Mouse (Mus musculus): ENCODE data around the gene Tex12.

Gene Tex12

GRCm38 (mm10) chr9:50555094-50555446 is 6.1 kb downstream of the Tex12 start, which contains the start of gene Bco2:
TSS of gene Bco2 (minus strand) at chr9:50555181.
- DNase-seq, result peak; percentile 61

GRCm38 (mm10) chr9:50554241-50555093 is 6.7 kb downstream of the Tex12 start, which contains the start of gene Il18:
TSS of gene Il18 (plus strand) at chr9:50554827.
- peak; percentile 34 for DNase-seq

GRCm38 (mm10) chr9:50553547-50553946 is 7.6 kb downstream of the Tex12 start:
- DNase-seq, result no peak

DNA sequence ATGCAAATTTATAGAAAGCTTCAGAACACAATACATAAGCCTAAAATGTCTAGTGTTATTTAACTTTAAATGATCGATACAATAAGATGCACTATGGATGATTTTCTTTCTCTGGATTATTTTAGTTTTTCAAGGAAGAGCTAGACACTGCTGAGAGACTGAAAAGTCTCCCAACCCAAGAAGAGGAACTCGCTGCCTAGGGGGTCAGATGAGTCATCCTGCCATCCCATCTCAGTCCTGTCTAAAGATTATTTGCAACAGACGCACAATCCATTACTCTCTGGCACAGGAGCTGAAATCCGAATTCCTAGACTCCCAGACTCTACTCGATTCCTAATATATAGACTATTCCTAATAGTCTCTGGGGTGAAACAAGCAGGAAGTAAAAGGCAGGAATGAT is 8.9 kb downstream of the Tex12 start:
- no peak for DNase-seq

DNA sequence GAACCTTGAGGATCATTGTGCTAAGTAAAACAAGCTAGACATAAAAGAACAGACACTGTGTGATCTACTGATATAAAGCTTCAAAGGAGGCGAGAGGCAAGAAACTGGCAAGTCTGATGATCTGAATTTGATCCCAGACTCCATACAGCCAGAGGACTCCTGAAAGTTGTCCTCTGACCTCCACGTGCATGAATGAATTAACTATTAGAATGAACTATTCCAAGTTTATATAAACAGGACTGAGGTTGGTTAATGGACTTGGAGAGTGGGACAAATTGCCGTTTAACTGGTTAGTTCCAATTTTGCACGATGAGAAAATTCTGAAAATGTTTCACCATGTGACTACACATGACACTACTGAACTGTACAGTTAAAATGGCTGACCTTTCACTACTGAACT is 12.2 kb downstream of the Tex12 start:
- no peak for DNase-seq

GRCm38 (mm10) chr9:50547859-50548478 is 13.2 kb downstream of the Tex12 start:
- no peak for DNase-seq

DNA sequence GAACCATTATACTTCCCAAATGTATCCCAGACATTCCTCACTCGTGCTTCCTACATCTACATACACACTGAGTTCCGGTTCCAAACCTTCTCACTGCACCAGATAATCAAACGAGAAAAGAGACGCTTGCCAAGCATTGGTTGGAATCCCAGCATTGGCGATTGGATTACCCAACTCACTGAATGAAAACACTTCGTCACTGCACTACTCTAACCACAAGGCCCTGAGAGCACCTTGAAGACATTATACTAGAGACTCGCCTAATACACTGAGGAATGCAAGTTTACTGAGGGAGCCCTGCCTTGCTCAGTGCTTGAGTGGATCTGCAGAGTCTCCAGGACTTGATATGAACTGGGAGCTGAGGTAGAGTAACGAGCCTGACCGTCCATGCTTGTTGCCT is 18.7 kb downstream of the Tex12 start:
- no peak for DNase-seq

- no peak for DNase-seq
Observed at GRCm38 (mm10) chr9:50540170-50540569, 21.0 kb downstream of the Tex12 start.

DNA sequence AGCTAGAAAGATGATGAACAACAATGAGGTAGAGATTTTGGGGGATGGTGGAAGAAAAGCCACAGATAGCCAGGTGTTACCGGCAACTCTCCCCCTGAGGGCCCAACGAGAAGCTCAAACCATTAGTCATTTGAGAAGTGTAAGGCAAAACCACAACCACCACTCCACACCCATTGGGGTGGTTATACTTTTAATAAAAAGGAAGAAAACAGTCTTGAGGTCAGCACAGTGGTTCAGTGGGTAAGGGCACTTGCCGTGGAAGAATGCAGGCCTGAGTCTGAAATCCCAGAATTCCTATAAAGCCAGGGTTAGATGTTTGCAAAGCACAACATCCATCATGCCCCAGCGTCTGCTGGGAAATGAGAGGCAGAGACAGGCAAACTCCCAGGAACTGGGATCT is 23.8 kb downstream of the Tex12 start:
- no peak for DNase-seq

DNA sequence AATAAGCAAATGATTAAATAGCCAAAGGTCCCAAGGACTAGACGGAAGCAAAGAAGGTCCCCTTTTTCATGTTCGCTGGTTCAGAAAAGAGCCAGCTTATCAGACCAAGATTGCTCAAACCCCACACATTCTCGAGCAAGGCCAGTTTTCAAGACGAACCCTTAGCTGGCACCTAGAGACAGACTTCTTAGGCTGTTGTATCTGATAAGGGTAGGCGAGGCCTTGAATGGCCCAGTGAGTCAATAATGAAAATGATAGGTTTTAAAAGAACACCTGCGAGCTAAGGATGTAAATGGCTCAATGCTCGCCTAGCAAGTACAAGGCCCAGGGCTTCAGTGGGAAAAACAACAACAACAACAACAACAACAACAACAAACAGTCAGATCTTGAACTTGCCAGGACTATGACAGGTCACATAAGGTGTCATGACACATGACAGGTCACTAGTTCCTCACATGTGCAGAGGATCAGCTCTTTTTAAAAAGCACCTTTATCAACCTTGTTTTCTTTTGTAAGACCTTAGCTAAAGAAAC is 24.5 kb downstream of the Tex12 start:
- DNase-seq, result no peak

DNA sequence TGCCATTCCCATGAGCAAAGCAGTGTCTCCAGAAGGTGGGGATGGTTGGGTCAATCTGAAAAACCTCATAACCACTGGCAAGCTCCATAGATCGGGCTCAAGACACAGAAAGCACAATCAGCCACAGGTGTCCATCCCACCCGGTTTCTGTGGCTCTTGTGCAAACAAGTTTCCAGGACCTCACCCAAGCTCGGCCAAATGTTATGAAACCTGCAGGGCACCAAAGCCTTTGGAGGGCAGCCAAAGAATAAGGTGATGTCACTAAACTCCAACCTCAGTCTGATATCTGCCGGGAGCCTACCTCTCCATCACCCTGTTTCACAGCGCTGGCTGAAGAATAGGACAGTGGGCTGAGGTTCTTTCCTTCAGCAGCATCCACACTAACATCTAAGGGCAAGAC is 25.2 kb downstream of the Tex12 start:
- DNase-seq, result no peak

- DNase-seq, result no peak
Observed at GRCm38 (mm10) chr9:50533791-50534190, 27.3 kb downstream of the Tex12 start.

DNA sequence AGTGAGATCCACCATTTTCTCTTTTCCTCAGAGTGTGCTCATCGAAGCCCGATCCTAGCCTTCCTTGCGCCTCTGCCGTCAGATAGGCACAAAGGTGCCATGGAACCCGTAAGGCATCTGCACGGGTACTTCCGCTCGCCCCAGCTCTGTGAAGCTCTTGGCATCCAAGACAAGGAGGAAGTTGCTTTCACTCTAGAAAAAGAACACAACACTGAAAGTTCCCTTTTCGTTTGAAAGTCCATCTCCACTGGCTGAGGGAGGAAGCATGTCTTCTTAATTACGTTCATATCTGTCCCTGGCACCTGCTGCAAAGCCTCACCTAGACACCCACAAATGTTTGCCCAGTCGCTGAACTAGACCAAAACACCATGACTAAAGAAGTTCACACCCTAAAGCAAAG is 27.8 kb downstream of the Tex12 start:
- no peak for DNase-seq

- no peak for DNase-seq
Observed at GRCm38 (mm10) chr9:50530890-50531289, 30.2 kb downstream of the Tex12 start.

DNA sequence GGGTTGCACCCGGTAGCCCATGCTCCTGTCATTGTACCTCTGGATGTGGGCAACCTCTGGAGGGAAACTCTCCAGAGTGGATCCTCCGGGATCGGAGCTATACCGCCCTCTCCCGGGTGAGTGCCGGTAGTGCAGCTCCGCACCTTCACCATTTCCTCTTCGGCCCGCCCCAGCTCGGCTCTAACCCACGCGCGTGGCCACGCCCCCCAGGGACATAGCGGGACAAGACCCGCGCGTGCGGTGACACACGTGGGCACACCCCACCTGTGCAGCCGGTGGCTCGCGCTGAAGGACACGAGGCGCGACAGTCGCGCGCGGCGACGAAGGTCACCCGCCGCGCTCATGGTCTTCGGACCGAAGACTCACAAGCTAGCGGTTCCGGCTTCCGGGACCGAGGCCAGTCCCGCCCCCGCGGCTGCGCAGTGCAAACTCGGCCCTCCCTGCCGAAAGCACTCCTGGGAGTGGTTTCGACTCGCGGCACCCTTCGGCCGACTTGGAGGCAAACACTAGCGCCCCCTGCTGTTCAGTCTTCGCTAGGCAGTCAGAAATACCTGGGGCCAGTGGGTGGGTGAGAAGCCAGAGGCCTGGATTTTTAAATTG is 32.7 kb downstream of the Tex12 start, which contains the start of gene Pts:
Gene Pts, minus strand, starts transcription at position 432 of the 600 bp plus-strand sequence.
- DNase-seq, result peak; percentile 96

DNA sequence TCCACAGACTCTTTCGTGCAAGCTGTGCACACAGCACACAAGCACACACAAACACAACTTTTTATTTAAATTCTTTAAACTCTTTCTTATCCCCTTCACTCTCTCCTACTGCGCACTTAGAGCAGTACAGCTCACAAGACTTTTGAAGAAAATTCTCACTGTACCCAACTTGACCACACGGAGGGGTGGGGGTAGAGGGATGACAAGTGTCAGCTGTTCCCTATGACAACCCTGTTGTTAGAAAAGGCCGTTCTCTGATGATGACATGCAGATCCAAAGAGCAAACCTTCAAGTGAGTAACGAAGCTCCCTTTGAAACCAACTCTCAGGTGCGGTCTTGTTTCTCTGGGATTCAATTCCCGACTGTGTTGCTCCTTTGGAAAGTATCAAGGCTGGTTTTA is 33.3 kb downstream of the Tex12 start:
- DNase-seq, result no peak

DNA sequence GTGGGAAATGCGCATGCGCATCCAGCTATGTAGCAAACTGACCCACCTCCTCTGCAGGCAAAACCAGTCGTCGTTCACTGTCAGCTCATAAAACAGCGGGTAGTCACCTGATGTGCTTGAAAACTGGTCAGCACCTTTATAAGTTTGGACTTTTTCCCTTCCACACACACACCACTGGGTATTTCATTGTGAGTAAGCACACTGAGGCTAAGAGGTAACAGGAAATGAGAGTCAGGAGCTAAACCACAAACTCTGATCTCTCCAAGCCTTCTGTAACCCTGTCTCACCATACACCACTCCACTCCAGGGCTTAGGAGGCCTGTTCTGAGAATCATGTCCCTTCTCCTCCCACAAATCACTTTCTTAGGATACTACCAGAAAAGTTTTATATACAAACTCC is 35.5 kb downstream of the Tex12 start:
- no peak for DNase-seq

- DNase-seq, result no peak
Observed at GRCm38 (mm10) chr9:50524936-50525335, 36.2 kb downstream of the Tex12 start.

DNA sequence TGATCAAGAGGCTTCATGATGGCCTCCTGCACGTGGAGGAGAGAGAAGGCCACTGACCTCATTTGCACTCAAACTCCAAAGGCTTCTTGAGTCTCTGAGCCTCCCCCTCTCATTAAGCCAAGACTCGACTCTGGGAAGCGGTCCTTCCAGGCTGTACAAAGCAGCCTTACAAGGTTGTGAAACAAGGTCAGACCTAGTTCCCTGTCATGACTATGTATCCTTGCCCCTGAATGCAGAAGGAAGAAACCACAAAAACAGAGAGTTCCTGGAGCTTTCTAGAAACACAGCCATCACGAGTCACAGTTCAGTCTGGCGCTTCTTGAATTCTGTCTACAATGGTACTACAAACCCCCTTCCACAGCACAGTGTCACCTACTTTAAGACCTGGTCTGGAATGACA is 38.6 kb downstream of the Tex12 start:
- DNase-seq, result no peak

GRCm38 (mm10) chr9:50521562-50521961 is 39.6 kb downstream of the Tex12 start:
- no peak for DNase-seq

- no peak for DNase-seq
Observed at GRCm38 (mm10) chr9:50520748-50521147, 40.4 kb downstream of the Tex12 start.

- DNase-seq, result no peak
Observed at GRCm38 (mm10) chr9:50518781-50519180, 42.3 kb downstream of the Tex12 start.

DNA sequence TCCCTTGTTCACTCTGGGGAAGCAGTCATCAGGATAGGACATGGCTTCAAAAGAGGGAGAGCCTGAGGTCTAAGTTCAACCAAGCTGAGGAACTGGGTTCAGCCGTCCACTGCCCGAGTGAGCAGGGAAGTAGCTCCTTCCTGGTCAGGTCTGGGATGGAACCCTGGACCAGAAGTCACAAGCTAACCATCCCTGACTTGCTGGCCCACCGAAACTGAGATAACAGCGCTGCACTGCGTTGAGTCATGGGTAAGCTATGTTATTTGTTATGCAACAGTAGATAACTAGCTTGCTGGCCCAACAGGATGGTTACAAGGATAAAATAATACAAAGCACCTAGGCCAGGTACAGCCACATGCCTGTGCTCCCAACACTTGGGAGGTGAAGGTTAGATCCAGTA is 45.7 kb downstream of the Tex12 start:
- no peak for DNase-seq

- DNase-seq, result no peak
Observed at GRCm38 (mm10) chr9:50507570-50507969, 53.6 kb downstream of the Tex12 start.
